Mouse (Mus musculus) ES-CJ7 (cell line): ENCODE results near the gene Ubtd1.
"Not testable (repeated sequence)": the region's sequence is repeated elsewhere in the genome, so short reads cannot be mapped to it uniquely, and the experiment has no call there.

Source experiments
- DNase-seq: peaks from one replicate; pipeline ENCODE4 v3.0.0; 2011; ENCODE audit warnings: low read depth, low spot score

Ubtd1 gene

GRCm38 (mm10) chr19:42061443-42061842 is 79.9 kb downstream of the Ubtd1 start:
- no peak for DNase-seq

- no peak for DNase-seq
Observed at GRCm38 (mm10) chr19:42068441-42069240, 87.1 kb downstream of the Ubtd1 start.

- no peak for DNase-seq
Observed at GRCm38 (mm10) chr19:42069241-42069525, 87.6 kb downstream of the Ubtd1 start.

- no peak for DNase-seq
Observed at GRCm38 (mm10) chr19:42071221-42071620, 89.7 kb downstream of the Ubtd1 start.

- DNase-seq, result no peak
Observed at GRCm38 (mm10) chr19:42071886-42072608, 90.5 kb downstream of the Ubtd1 start.

- peak; percentile 50 for DNase-seq
Observed at GRCm38 (mm10) chr19:42072802-42073201, 91.2 kb downstream of the Ubtd1 start.

GRCm38 (mm10) chr19:42075051-42075450 is 93.5 kb downstream of the Ubtd1 start:
- no peak for DNase-seq

- no peak for DNase-seq
Observed at GRCm38 (mm10) chr19:42075992-42076391, 94.4 kb downstream of the Ubtd1 start.

GRCm38 (mm10) chr19:42078566-42078965 is 97.0 kb downstream of the Ubtd1 start:
- no peak for DNase-seq

- DNase-seq, result no peak
Observed at GRCm38 (mm10) chr19:42079006-42079405, 97.4 kb downstream of the Ubtd1 start.

- no peak for DNase-seq
Observed at GRCm38 (mm10) chr19:42079950-42080349, 98.4 kb downstream of the Ubtd1 start.

GRCm38 (mm10) chr19:42080469-42080868 is 98.9 kb downstream of the Ubtd1 start:
- DNase-seq, result no peak

- DNase-seq, result not testable (repeated sequence)
Observed at GRCm38 (mm10) chr19:42081613-42082012, 100.0 kb downstream of the Ubtd1 start.
